Mouse (Mus musculus): ENCODE measurements around the gene Zfp944.

DNA sequence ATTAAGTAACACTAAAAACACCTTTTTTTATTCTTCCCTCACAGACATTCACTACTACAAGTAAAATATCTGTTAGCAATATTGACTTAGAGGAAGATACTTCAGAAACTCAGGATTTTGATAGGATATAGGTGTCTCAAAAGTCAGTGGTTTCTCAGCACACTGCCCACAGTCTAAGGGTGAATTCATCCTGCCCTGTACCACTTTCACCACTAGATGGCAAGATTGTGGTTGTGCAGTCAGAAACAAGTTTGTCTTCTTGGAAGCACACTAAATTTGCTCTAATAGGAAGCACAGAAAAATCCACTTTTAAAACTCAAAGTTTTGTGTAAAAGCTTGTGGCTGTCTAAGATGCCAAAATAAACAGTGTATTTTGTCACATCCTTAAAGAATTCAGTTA lies 8.4 kb downstream of the Zfp944 start:
- TF ChIP-seq CTCF (IDR thresholded peaks at IDR 0.05; ENCODE audit: extremely low read depth, insufficient read length, insufficient replicate concordance, low read depth, low read length) = no peak
- TF ChIP-seq POLR2A (IDR thresholded peaks at IDR 0.05; ENCODE audit: low read depth, low read length) = no peak
